Mouse (Mus musculus) c-Kit-positive CD71-positive TER-119-positive erythroid progenitor cells, embryonic 14.5 days (primary cell): ENCODE results near the gene Tekt5.

Experiments
- DNase-seq: peaks from one replicate; pipeline ENCODE4 v3.0.0-alpha.2; 2013; ENCODE audit warnings: low spot score

Tekt5 gene

DNA sequence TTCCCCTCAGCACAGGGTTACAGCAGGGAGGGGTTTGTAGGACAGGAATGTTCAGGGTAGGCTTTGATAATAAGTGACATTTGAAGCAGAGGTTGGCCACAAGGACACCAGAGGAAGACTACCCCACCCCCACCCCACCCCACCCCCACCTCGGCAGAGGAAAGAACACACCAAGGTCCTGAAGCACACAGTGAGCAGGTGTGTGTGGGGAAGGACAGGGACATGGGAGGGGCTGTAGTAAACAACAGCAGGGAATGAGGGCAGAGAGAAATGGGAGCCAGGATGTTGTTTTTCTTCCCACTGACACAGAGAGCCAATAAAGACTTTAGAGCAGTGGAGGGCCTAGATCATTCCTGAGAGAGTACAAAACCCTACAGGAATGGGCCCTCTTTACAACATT, 18.0 kb downstream of the Tekt5 start:
- no peak for DNase-seq

DNA sequence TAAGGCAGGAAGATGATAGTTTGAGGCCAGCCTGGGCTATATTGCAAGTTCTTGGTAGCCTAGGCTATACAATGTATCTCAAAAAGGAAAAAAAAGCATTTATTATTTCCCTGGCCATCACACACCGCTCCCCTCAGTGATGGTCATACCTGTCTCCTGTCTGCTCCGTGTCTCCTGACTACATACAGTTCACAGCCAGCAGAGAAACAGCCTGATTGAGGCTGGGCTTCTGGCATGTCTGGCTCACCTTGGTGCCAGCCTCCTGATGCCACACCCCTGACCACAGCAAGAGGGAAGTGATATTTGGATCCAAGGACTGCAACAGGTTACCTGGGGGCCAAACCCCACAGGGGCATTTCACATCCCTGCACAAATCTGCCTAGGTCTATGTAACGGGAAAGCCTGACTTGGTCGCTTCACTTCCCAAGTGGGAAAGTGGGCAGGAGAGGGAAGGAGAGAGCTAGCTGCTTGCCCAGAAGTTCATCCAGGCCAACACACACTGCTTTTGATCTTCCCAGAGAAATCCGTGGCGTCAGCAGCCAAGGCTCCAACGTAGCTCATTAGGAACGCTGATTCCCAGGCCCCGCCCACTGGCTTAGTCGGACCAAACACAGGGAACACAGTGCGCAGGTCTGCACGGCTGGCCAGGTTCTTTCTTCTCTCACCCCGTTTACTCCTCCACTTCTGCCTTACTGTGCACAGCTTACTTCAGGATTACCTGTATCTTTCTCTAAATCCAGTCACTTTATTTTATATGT, 20.9 kb downstream of the Tekt5 start:
- no peak for DNase-seq

DNA sequence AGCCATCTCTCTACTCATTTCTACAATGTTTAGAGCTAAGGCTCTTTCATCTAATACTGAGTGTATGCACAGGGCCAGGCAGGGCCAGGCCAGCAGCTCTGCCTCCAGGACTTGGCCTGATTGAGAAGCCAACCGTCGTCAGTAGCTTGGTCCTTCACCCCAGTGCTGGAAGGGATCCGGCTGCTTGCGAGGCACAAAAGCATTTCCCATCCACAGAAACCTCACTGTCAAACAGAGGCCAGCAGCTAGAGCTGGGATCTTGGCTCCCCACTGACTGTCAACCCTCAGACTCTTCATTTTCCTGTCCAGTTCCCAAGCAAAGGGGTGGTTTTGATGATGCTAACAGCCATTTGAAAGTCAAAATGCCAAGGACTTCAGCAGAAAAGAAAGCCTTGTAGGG, 22.9 kb downstream of the Tekt5 start:
- no peak for DNase-seq

DNA sequence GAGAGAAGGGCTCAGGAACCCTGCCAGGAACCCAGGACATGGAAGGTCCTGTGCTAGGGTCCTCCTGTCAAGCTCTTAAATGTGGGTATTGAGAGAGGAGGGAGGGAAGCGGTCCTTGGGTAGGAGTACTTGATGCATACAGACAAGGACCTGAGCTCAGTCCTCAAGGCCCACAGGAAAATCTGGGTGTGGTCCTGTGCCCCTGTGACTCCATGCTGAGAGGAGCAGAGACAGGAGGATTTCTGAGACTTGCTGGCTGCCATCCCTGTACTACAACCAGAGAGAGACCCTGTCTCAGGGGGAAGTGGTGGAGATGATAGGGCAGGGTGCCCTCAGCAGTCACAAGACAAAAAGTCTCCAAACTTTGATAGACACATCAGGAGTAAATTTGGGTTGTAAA, 25.3 kb downstream of the Tekt5 start:
- DNase-seq: no peak

DNA sequence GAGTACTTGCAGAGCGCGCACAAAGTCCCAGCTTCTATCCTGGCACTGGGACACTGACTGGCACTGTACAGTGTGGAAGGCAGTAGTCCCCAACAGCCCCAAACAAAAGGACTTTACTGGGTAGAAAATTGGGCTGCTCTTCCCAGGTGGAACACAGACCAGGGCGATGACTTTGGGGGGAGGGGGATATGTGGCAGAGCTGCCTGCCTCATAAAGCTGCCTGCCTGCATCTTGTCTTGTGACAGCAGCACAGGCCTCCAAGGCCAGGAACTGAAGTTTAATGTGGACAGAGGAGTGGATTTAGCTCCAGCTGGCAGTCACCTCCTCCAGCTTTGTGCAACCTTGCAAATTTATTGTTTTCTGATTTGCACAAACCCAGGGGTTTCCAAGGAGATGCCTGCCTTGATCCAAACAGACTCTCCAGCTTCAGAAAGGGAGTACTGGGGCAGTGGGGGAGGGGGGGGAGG, 25.8 kb downstream of the Tekt5 start:
- DNase-seq: no peak

DNA sequence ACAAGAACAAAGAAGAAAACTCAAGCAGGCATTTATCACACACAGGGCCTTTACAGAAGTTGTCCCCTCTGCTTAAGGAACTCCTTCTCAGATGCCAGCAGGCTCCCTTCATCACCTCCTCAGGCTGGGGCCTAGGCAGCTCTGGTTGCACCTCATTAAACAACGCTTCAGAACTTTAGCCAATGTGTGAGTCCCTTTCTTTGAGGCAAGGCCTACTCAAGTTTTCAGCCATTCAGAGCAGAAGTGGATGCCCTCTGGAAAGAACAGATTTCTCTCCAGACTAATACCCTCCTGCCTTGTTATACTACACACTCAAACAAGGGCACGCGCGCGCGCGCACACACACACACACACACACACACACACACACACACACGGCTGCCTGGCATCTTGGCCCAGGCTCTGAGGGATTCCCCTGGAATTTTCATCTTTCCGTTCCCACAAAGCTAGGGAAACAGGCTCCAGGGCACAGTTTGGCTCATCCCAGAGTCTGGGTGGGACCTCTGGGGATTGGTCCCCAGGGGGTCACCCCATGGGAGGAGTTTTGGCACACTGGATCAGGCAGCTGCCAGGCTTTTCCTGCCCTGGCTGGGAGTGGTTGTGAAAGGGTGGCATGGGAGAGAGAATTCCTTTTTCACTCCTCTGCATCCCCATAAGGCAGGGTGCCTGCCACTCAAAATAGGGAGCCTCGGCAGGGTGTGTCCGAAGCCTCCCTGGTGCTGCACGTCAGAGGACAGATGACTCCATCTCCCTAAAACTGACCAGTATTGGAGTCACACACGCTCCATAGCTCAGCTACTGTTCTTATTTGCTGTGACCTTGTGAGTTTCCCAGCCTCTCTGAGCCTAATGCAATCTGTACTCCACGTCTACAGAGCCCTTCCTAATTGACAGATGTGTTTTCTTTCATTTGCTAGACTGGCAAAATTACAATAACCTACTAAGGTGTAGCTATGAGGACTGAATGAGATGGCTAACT, 28.8 kb downstream of the Tekt5 start:
- no peak for DNase-seq

DNA sequence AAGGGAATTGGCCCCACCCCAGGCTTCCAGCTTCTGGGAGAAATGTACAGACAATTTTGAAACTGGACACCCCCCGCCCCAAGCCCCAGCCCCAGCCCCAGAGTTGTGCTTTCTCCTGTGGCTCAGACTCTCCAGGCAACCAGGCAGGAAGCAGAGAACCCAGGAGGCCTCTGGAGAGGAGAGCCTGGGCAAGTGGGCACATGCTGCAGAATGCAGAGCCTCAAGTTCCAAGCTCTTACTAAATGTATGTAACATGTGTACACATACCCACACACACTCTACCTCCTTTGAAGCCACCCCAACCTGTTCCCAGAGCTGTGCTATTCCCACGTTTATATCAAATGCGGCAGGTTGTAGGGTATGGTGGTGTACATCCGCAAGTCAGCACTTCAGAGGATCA, 29.5 kb downstream of the Tekt5 start:
- no peak for DNase-seq

DNA sequence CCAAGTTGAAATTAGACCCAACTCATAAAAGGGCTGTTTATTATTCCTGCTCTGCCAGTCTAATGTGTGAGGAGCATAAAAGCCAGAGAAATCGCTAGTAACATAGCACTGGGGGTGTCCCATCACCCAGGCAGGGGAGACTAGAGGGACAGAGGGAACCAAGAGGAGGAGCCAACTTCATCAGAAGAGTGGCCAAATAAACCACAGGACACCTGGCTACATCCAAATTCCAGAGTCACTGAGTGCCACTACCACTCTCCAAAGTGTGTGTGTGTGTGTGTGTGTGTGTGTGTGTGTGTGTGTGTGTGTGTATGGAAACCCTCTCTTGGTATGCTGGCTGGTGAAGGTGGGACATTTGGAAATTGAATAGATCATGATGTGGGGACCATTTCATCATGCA, 32.2 kb downstream of the Tekt5 start:
- no peak for DNase-seq

DNA sequence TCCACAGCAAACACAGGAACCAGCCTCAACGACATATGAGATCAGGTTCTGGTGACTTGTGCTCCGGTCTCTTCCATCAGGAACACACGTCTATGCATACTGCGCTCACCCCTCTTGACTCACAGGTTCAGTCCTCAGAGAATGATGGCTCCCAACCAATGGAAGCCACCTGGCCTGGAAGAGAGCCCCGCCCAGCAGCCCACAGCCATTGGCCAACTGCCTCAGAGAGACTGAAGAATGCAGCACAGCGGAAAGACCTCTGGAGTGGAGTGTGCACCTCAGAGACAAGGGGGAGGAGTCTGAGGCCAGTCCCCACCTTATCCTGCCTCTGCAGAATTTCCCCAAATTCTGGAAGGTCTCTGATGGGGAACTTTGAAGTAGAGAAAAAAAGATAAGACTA, 36.0 kb downstream of the Tekt5 start:
- DNase-seq: no peak

DNA sequence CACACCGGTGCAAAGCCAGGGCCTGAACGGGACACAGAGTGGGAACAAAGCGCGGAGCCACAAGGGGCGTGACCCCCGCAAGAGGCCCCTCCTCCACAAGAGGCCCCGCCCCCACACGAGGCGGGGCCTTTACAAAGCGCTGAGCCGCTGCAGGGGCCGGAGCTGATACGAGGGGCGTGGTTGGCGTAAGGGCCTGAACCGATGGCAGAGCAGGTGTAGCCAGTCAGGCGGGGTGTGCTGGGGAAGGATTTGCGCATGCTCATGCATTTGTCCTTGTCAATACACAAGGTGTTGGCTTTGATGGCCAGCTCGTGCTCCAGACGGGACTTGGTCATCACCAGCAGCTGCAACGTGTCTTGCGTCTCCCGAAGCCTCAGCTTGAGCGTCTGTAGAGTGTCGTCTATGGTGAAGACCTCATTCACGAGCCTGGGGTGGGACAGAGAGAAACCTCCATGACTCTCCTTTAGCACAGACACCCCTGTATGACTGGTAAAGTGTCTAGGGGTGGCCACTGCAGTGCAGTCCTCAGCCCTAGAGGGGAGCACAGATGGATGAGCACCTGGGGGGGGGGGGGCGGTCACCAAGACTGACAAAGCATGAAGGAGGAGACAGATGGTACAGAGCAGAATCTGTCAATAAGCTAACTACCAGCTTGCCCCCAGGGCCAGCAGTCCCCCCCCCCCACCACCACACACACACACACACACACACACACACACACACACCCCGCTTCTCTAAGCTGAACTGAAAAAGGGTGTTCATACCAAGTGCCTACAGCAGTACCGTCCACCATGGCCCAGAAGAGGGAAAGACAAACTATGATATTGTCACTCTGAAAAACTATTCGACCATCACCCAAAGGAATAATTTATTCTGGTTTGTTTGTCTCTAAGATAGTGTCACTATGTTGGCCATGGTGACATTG, 37.0 kb downstream of the Tekt5 start:
- DNase-seq: peak; percentile 79

DNA sequence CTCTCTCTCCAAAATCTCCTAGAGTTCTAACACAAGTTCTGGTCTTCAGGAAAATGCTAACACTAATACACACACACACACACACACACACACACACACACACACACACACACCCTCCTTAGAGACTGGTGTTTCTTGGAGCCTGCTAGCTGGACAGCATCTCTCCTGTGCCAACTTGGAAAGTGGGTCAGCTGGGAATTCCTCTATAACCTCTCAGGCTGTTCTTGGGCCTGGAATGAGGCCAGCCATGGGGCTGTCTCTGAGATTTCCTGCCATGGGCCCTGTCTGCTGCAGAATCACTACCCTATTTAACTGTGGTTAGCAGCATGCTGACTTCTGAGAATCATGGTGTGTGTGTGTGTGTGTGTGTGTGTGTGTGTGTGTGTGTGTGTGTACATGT, 40.3 kb downstream of the Tekt5 start:
- no peak for DNase-seq

DNA sequence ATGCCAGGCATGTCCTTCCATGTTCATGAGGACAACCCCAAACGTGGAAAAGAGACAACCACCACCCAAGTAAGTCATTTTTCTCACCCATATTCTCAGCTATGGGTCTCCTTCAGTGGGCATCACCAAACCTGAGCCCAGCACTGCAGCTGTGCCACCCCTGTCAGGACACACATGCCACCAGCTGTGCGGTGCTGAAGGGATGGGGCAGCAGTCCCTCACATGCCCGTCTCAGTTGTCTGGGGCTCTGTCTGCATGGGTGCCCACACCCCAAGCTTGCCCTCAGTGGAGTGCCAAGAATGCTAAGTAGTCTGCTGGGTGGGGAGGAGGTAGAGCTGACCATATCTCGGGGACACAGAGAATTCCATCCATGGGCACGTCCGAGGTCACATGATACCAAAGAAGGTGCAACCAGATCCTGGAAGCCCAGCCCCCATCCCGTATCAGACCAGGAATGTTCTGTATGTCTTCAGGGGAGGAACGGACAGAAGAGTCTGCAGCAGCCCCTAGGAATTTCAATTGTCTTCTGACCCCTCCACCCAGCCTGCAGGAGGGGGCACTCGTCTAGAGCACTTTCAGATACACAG, 44.1 kb downstream of the Tekt5 start:
- DNase-seq: no peak

DNA sequence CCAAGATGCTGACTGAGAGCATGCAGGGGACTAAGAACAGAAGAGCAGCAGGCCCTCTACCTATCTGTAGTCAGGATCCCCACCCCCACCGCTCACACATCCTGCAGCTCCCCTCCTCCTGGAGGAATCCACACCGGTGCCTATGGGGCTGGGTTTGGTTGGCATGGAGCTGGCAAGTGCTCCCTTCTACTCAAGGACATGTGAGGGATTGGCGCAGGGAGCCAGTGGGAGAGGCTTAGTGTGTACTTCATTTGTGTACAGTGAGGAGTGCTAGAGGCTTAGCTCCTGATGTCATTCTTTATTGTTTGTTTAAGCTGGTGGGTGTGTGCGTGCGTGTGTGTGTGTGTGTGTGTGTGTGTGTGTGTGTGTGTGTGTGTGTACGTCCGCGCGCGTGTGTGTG, 45.4 kb downstream of the Tekt5 start:
- no peak for DNase-seq

DNA sequence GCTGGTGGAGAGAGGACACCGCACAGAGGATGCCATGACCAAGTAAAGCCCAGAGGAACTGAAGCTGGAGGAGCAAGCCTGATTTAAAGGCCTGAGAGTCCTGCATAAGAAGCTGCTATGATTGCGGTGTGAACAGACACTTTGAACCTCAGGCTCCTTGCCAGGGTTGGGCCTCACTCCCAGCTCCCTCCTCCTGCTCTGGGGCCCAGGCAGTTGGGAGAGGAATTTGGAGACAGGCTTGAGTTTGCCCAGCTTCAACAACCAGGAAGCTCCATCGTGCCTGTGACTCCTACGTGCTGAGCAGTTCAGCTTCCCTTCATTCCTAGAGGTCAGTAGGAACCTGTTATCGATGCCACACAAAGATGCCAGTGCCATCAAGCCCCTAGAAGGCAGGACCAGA, 45.9 kb downstream of the Tekt5 start:
- no peak for DNase-seq

DNA sequence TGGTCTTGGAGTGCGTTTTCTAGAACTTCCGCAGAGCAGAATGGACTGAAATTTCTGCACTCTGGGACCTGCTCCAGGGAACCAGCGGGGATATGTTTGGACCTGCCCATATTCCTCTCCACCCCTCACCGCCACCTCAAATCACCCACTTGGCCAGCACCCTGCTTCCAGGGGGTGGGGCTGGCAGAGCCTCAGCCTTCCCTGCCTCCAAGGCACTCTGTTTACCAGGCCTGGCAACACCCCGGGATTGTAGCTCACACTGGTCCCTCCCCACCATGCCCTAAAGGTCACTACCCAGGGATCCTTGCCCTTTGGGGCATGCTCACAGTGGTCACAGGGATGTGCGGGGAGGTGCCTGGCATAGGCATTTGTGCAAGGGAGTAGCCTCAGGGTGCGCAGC, 47.7 kb downstream of the Tekt5 start:
- DNase-seq: no peak

DNA sequence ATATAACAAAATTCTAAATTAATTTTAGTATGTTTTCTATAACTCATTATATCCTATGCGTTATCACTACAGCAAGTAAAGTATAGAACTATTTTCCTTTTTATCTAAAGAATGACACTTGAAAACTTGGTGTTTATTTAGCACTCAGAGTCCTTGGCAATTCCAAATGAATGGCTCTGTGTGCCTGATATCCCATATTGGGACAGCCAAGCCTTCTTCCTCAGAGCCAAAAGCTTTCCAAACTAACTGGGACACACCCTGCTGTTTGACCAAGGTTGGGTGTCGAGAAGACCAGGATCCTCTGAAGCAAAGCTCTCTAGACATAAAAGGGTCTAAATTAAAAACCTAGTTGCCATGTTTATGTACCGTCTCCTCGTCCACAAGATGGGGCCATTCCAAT, 54.2 kb downstream of the Tekt5 start:
- no peak for DNase-seq

DNA sequence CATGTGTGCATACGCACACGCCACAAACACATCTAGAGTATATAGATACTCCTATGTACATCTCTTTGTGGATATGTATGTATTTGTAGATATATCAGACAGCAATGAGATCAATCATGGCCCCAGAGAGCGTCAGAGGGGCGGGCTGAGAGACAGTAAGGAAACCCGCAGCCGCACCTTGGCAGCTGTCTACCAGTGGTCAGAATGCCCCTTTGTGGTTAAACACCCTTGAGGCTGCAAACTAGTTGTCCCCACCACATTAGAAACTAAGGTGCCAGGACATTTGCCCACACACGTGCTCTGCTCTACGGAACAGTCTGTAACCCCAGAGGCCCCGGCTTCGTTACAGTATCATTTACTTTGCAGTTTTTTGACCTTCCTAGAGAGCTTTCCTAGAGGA, 55.4 kb downstream of the Tekt5 start:
- DNase-seq: no peak

DNA sequence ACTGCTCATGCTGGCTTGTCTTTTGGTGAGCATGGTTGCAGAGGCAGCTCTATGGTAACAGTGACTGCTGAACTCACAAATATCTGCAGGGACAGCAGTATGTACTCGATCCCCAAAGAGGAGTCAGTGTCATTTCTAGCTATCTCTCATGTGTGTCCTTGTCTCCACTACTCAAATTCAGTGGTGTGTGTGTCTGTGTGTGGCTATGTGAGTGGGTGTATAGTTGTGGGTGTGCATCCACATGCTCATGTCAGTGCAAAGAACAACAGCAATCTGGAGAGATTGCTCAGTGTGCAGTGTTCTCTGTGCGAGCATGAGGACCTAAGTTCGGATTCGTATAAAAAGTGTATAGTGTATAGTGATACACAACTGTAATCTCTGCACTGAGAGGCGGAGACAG, 56.7 kb downstream of the Tekt5 start:
- no peak for DNase-seq

DNA sequence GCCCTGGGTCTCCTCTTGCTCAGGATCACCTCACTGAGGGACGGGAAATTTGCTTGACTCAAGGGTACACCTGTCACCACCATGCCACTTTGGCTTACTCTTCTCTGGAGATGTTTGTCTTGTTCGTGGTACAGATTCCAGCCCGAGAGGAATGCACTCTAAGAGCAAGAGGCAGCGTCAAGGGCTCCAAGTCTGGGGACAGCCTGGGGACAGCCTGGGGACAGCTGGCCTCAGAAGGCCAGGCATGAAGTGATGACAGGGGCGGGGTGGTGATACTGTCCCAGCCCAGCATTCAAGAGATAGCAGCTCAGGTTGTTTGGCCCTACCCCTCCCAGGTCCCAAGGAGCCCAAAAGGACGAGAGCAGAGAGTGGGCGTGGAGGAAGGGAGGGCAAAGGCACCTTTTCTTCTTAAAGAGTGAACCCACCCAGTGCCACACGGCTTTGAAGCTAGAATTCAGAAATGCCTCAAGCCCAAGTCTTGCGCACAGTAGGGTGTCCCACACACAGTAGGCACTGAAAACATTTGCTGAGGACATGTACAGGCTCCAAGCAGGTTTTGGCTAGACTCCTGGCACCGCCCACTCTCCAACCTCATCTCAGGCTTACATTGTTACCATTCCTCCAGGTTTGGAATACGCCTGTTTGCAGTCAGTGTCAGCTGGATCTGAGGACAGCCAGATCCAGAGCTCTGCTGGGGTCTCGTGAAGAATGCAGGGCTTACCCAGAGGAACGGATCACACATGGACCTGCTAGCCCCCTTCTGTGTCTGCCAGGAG, 57.7 kb downstream of the Tekt5 start:
- DNase-seq: no peak

DNA sequence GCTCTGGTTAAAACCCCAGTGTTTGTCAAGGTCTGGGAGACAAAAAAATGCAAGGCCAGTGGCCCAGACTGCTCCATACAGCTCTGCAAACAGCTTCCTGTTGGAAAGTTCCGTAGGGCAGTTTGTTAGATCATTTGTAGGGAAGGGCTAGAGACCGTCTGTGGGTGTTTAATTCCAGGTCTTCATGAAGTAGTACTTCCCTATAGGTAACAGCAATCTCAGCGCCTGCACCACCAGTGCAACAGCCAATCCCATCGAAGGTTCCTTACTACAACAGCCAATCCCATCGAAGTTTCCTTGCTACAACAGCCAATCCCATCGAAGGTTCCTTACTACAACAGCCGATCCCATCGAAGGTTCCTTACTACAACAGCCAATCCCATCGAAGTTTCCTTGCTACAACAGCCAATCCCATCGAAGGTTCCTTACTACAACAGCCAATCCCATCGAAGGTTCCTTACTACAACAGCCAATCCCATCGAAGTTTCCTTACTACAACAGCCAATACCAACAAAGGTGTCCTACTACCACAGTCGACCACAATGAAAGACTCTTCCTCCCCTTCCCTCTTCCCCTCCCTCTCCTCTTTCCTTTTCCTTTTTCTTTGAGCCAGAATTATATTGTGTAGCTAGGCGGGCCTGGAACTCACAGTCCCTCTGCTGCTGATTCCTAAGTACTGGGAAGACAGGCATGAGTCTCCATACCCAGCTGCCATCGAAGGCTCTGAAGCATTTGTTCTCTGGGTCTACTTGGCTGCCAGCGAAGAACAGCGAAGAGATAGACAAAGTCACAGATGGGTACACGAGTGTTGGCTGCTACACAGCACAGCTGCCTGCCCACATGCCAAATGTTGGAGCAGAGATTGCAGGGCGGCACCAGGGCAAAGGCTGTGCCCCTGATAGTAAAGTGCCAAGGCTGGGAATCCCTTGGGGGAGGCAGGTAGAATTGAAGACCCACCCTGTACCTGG, 58.6 kb downstream of the Tekt5 start:
- no peak for DNase-seq
